In genomic region chr2:122264690-122265089, GRCm38 (mm10) we compare ENCODE assay signal across 14 mouse cellular contexts. TPM values are rescaled to one million over a fixed set of nuclear protein-coding genes. Genes with fewer than 3 reads are reported as not detected.
DNase-seq lines count a peak whose midpoint lies in the region; ATAC-seq and TF ChIP-seq lines count a peak whose summit lies in the region.
"Had no signal": no experiment of that assay in that cellular context is flagged by ENCODE, and none has a peak within 500 bp of the region (broad histone marks: within the 10 kb centered on the region; RNA-seq: fewer than 3 reads in every experiment).

No protein-coding gene starts in this region.

- no peak for TF ChIP-seq CTCF in lung, embryonic 14.5 days (IDR thresholded peaks at IDR 0.05; ENCODE audit: low read depth)

- H3K4me3 ChIP-seq in lung, embryonic 14.5 days (ENCODE audit: low read depth, low read length), result no peak overlapping the region
- H3K4me3 ChIP-seq in forebrain, embryonic 14.5 days (ENCODE audit: low read depth, low read length), result no peak overlapping the region
- H3K4me3 ChIP-seq: erythroblast, embryonic 14.5 days; liver, embryonic 13.5 days; megakaryocyte, embryonic 14.5 days had no signal

- no peak overlapping the region for H3K9ac ChIP-seq in lung, embryonic 14.5 days
- no peak overlapping the region for H3K9ac ChIP-seq in forebrain, embryonic 14.5 days (ENCODE audit: low read length)
- H3K9ac ChIP-seq: liver, embryonic 13.5 days had no signal

- no peaks in the 10 kb centered on the region for H3K36me3 ChIP-seq in lung, embryonic 14.5 days (ENCODE audit: insufficient read depth)
- no peaks in the 10 kb centered on the region for H3K36me3 ChIP-seq in forebrain, embryonic 14.5 days (ENCODE audit: control insufficient read depth, insufficient read depth, low read length)

- H3K27ac ChIP-seq in lung, embryonic 14.5 days (ENCODE audit: low read depth), result no peak overlapping the region
- H3K27ac ChIP-seq in forebrain, embryonic 14.5 days (ENCODE audit: low read depth, low read length), result no peak overlapping the region
- H3K27ac ChIP-seq: liver, embryonic 13.5 days had no signal

- no peaks in the 10 kb centered on the region for H3K4me1 ChIP-seq in lung, embryonic 14.5 days (ENCODE audit: insufficient read depth)
- peaks cover 8% of the 10 kb centered on the region for H3K4me1 ChIP-seq in forebrain, embryonic 14.5 days (ENCODE audit: control insufficient read depth, insufficient read depth, low read length)

- H3K9me3 ChIP-seq in lung, embryonic 14.5 days (ENCODE audit: low read depth, low read length), result no peaks in the 10 kb centered on the region
- H3K9me3 ChIP-seq in forebrain, embryonic 14.5 days (replicated peaks; ENCODE audit: control insufficient read depth, low read length), result no peaks in the 10 kb centered on the region
- H3K9me3 ChIP-seq: liver, embryonic 13.5 days; megakaryocyte, embryonic 14.5 days had no signal

- H3K4me2 ChIP-seq in lung, embryonic 14.5 days, result no peak overlapping the region
- no peak overlapping the region for H3K4me2 ChIP-seq in forebrain, embryonic 14.5 days (ENCODE audit: low read length)
- H3K4me2 ChIP-seq: liver, embryonic 13.5 days had no signal

- no peaks in the 10 kb centered on the region for H3K27me3 ChIP-seq in lung, embryonic 14.5 days (ENCODE audit: insufficient read depth, low read length)
- H3K27me3 ChIP-seq in forebrain, embryonic 14.5 days (replicated peaks; ENCODE audit: control insufficient read depth, insufficient read depth, low read length), result no peaks in the 10 kb centered on the region
- H3K27me3 ChIP-seq: liver, embryonic 13.5 days had no signal

- DNase-seq in lung, embryonic 14.5 days, result peak; percentile 71
- no peak for DNase-seq in lung, postnatal 10 days
- peak; percentile 78 for DNase-seq in forebrain, embryonic 14.5 days (ENCODE audit: low spot score)
- peak; percentile 10 for DNase-seq in hindlimb bud, embryonic 11.5 days (ENCODE audit: extremely low spot score, low read depth, low spot score)
- peak; percentile 64 for DNase-seq in retina, embryonic 14.5 days (ENCODE audit: low spot score)
- no peak for DNase-seq in lung, postnatal 36 days
- DNase-seq in right cerebral cortex, postnatal 25 days, result no peak
- DNase-seq: adrenal gland, postnatal 14 days; cerebellum, adult 8-10 months; heart, adult 18-20 months; liver, embryonic 13.5 days had no signal

- WGBS in lung, embryonic 14.5 days, result 80% methylated on average over 3 of the region's 3 CpGs
- 31% methylated on average over 3 of the region's 3 CpGs for WGBS in forebrain, embryonic 14.5 days

- peak; percentile 28; the same call in 1 of the 2 replicates for ATAC-seq in lung, embryonic 14.5 days (ENCODE audit: insufficient read depth)
- peak; percentile 72 for ATAC-seq in forebrain, embryonic 14.5 days
- no peak for ATAC-seq in activated CD4-positive, CD25-positive, alpha-beta regulatory T cell, adult 4 months

RNA-seq across cellular contexts. Expression of gene Sord, which starts 30.1 kb away (rescaled TPM):
- 16.0 and 16.2 TPM in 2 replicates for polyA plus RNA-seq in lung, embryonic 14.5 days (2014; fragmentation: Nextera tagmentation; extraction: Ambion mirVana)
- 19.7 and 20.1 TPM in 2 replicates for polyA plus RNA-seq in forebrain, embryonic 14.5 days (2014; fragmentation: Nextera tagmentation; extraction: Ambion mirVana)
- polyA plus RNA-seq in activated CD4-positive, CD25-positive, alpha-beta regulatory T cell, adult 4 months (2017; shearing (Covaris generic)), result 1 to 10 TPM; 5.5 to 5.7 TPM

RNA-seq across cellular contexts. Expression of gene Duox2, which starts 33.6 kb away (rescaled TPM):
- 0.07 TPM in 1 of 2 replicates, not detected in the other for polyA plus RNA-seq in lung, embryonic 14.5 days (2014; fragmentation: Nextera tagmentation; extraction: Ambion mirVana)
- polyA plus RNA-seq in forebrain, embryonic 14.5 days (2014; fragmentation: Nextera tagmentation; extraction: Ambion mirVana), result not detected in 2 replicates
- polyA plus RNA-seq in activated CD4-positive, CD25-positive, alpha-beta regulatory T cell, adult 4 months (2017; shearing (Covaris generic)), result not detected
- polyA plus RNA-seq: erythroblast, embryonic 14.5 days; liver, embryonic 13.5 days had no signal

RNA-seq across cellular contexts. Expression of gene Duoxa2, which starts 34.0 kb away (rescaled TPM):
- 0.11 TPM in 1 of 2 replicates, not detected in the other for polyA plus RNA-seq in lung, embryonic 14.5 days (2014; fragmentation: Nextera tagmentation; extraction: Ambion mirVana)
- polyA plus RNA-seq in forebrain, embryonic 14.5 days (2014; fragmentation: Nextera tagmentation; extraction: Ambion mirVana), result not detected in 2 replicates
- not detected for polyA plus RNA-seq in activated CD4-positive, CD25-positive, alpha-beta regulatory T cell, adult 4 months (2017; shearing (Covaris generic))
- polyA plus RNA-seq: erythroblast, embryonic 14.5 days; liver, embryonic 13.5 days had no signal

RNA-seq across cellular contexts. Expression of gene Duoxa1, which starts 48.8 kb away (rescaled TPM):
- polyA plus RNA-seq in lung, embryonic 14.5 days (2014; fragmentation: Nextera tagmentation; extraction: Ambion mirVana), result not detected in 2 replicates
- polyA plus RNA-seq in forebrain, embryonic 14.5 days (2014; fragmentation: Nextera tagmentation; extraction: Ambion mirVana), result not detected in 2 replicates
- polyA plus RNA-seq in activated CD4-positive, CD25-positive, alpha-beta regulatory T cell, adult 4 months (2017; shearing (Covaris generic)), result under 1 TPM in 1 of 2 experiments, not detected in 1; 0.25 TPM
- polyA plus RNA-seq: erythroblast, embryonic 14.5 days; liver, embryonic 13.5 days had no signal

RNA-seq across cellular contexts. Expression of gene Duox1, which starts 50.8 kb away (rescaled TPM):
- polyA plus RNA-seq in lung, embryonic 14.5 days (2014; fragmentation: Nextera tagmentation; extraction: Ambion mirVana), result not detected in 2 replicates
- 0.06 TPM in 1 of 2 replicates, not detected in the other for polyA plus RNA-seq in forebrain, embryonic 14.5 days (2014; fragmentation: Nextera tagmentation; extraction: Ambion mirVana)
- polyA plus RNA-seq in activated CD4-positive, CD25-positive, alpha-beta regulatory T cell, adult 4 months (2017; shearing (Covaris generic)), result not detected
- polyA plus RNA-seq: erythroblast, embryonic 14.5 days; liver, embryonic 13.5 days had no signal

Comparison
In these comparisons a context has a peak if more than half of its experiments do, and no peak if none do; other contexts are left out.
1. DNase-seq: peak in lung, embryonic 14.5 days (single experiment), forebrain, embryonic 14.5 days (single experiment), hindlimb bud, embryonic 11.5 days (single experiment) and retina, embryonic 14.5 days (single experiment); none in lung, postnatal 10 days (single experiment), lung, postnatal 36 days (single experiment) and right cerebral cortex, postnatal 25 days (single experiment).